Mouse (Mus musculus): ENCODE measurements around the gene Fam126a.
"Not testable (repeated sequence)": the region's sequence is repeated elsewhere in the genome, so short reads cannot be mapped to it uniquely, and the experiment has no call there.

Gene Fam126a

DNA sequence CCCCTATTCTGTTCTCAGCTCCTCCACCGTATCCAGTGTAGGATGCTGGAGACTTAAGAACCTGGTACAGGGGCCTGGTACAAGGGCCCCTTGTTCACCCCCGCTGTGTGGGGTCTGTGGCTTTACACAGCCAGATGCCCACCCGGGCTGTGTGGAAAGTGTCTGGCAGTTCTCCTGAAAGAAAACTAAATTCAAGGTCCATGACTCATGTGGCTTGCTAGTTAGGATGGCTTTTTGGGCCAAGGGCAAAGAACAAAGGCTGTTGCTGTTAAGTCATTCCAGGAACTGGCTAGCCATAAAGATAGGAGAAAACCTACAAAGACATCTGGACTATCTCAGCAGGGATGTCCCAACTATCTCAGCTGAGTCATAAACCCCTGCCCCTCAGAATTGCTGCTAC is 121.2 kb downstream of the Fam126a start:
- in situ Hi-C loops (cut with MboI, MseI): no loop called here

DNA sequence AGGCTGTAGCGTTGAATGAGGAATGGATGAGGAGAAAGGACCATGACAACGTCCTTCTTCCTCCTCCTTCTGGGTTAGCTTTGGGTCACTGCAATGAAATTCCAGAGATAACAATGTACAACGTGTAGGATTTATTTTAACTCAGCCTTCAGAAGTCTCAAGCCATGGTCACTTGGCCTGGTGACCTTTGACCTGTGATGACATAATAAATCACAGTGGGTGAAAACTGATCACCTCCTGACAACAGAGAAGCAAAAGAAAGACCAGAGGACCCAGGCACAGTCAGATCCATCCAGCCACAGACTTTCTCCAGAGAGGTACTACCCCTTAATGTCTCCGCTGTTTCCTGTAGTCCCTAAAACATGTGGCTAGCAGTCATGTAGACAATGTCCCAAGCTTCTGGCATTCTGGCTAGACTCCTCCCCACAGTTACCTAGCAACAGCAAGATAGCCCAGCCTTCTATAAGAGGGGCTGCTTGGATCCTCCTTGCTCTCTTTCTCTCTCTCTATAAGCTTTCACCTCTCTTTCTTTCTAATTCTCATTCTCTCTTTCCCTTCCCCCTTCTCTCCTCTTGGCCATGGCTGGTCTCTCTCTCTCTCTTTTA is 121.9 kb downstream of the Fam126a start:
- in situ Hi-C loops (cut with MboI, MseI): no loop called here

DNA sequence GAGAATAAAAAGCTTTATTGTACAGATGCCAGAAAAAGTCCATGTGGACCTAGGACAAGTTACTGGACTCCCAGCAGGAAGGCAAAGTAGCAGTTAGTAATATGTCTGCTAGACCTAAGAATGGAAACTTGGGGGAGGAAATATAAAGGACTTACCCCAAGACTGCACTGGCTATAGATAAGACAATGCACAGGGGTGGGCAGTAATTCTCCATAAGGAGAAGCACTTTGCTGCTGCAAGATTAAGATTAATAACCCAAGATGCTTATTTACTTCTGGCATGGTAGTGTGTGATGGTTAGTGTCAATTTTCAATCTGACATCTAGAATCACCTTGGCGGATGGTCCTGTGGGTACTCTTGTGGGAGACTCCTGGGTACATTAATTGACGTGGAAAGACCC is 128.3 kb downstream of the Fam126a start:
- in situ Hi-C loops (cut with MboI, MseI): no loop called here

DNA sequence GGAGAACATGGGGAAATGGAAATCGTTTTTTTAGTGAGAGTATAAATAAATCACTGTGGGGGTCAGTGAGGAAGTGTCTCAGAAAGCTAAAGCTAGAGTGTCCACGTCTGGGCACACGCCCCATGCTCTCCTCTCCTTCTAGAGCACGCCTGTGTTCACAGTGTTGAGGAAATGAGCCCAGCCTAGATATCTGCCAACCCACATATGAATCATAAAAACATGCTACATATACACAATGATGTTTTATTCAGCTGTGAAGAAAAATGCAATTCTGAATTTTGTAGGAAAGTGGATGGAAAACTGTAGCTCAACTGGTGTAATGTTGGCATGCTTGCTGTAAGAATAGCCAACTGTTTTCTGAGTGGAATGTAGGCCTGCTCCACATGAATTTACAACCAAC is 130.3 kb downstream of the Fam126a start:
- in situ Hi-C loops (cut with MboI, MseI): no loop called here

DNA sequence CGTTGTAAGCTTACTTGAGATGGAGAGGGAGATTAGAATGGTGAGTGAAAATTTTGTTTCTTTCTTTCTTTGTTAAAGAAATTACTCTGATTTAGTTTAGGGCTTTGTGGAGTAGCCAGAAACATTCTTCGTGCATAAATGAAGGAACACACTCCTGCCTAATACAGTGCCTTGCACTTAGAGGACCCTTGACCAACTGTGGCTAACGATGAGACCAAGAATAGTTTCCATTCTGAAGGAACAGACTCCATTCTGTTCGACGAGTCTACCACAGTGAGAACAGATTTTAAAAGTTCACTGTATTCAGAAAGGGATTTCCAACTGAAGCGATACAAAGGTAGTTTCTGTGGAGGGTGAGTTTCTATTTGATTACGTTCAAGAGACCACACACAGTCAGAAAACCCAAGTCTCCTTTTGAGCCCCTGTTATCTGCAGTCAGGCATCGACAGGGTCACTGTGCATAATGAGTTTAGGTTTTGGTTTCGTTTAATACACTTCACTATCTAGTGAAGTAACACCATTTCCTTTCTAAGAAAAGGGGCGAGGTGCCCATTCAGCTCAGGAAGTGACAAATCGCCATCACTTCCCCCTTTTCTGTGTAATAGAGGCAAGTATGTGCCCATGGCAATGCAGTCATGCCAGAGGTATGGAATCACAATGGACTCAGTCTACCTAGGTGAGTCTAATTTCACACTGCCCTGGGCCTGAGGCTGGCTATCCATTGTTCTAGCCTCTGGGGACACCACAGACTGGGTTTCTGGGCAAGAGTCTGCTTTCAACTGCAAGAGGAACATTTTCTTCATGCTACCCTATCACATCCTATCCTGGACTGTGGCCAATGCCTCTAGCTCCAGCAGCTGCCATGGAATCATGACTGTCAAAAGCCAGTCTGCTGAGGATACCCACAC is 136.4 kb downstream of the Fam126a start:
- in situ Hi-C loops (cut with MboI, MseI): loop anchor here in 1 of 2 experiments (10.0 kb wide), 1 partner anchor 161 kb away; no protein-coding TSS in a partner anchor

DNA sequence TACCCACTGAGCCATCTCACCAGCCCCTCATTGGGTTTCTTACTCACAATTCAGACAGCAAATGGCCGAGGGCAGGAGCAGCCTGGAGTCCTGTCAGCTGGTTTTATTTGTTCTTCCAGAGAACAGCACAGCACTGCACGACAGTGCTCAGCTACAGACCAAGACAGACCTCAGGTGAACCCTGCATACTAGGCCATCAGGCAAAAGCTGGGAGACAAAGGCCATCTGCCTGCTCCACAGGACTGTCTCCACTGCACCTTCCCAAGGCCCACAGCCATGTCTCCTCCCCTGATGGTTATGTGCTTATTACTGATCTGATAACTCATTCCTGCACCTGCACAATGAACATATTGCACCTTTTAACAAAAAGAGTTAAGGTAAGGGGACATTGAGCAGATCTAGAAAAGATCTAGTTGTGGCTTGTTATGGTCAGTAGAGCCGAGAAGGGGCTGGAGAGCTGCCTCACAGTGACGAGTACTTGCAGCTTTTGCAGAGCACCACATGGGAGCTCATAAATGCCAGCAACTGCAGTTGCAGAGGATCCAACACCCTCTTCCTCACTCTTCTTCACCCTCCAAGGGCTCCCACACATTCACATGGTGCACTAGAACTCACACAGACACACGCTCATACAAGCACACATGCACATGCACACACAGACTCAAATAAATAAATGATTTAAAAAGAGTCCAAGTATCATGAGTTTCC is 137.2 kb downstream of the Fam126a start:
- in situ Hi-C loops (cut with MboI, MseI): loop anchor here in 1 of 2 experiments (10.0 kb wide), 1 partner anchor 161 kb away; no protein-coding TSS in a partner anchor

DNA sequence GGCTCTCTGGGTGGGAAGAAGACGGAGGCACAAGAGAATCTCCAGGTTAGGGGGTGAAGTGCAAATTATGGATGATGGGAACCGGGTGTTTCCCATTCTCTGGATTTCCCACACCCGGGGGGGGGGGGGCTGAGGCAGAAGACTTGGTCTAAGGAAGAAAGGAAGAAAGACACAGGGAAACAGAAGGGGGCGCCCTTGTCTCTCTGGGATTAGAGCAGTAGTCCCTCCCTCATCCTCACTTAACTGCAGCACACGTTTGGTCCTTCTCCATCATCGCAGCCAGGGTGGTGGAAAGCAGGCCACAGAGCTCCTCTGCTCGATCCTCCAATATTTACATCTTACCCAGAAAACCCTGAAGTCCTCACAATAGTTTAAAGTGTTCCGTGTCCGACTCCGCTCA is 139.8 kb downstream of the Fam126a start:
- in situ Hi-C loops (cut with MboI, MseI): loop anchor here in 1 of 2 experiments (10.0 kb wide), 1 partner anchor 164 kb away; no protein-coding TSS in a partner anchor

DNA sequence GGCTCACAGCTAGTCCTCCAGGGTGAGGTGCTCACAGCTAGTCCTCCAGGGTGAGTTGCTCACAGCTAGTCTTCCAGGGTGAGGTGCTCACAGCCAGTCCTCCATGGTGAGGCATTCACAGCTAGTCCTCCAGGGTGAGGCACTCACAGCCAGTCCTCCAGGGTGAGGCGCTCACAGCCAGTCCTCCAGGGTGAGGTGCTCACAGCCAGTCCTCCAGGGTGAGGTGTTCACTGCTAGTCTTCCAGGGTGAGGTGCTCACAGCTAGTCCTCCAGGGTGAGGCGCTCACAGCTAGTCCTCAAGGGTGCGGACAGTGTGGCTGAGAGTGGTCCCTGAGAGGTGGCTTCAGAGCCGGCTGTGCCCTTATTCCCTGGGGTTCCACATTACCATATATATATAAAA is 141.0 kb downstream of the Fam126a start:
- in situ Hi-C loops (cut with MboI, MseI): no loop called here

DNA sequence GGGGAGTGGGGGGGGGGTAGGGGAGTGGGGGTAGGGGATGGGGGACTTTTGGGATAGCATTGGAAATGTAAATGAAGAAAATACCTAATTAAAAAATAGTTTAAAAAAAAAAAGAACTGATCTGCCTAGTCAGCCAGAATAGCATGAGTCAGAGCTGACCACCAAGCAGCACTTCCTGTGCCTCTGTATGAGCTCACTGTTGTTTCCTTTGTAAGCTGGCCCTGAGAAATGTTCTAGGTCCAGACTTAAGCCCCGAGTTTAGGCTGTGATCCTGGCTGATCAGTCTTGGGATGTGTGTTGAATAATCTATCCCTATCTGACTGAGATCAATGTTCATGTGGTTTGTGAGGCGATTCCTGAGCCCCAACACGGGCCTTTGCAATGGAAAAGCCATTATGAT is 143.4 kb downstream of the Fam126a start:
- in situ Hi-C loops (cut with MboI, MseI): no loop called here

DNA sequence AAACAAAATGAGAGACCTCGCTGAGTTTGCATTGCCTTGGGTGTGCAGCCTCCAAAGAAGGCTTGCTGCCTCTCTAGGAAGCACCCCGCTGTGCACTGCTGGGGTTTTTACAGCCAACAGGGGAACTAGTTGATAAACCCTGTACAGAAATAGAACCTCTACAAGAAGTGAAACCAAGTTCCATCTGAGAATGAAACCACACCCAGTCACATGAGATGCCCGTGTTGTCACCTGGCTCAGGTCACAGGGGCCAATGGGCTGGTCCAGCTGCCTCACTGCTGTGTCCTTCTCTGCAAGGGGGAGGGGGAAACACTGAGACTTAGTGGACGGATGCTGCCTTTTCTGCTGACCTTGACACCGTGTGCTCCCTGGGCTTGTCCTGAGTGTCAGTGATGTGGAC is 156.0 kb downstream of the Fam126a start:
- in situ Hi-C loops (cut with MboI, MseI): no loop called here

DNA sequence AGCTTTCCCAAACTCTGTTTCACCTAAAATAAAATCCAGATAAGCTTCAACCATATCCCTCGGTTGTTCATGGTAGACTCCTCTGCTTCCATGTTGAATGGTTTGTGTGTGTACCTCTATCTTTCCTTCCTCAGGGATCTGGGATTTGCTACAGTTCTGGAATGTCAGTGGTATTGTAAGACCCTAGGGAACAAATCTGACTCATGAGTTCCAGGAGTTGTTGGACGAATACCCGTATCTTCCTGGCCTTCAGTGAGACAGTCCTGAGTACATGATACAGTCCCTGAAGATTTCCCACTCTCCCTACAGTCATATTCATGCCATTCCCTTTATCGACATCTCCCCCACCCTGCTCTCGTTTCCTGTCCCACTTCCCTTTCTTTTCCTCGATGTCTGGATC is 157.9 kb downstream of the Fam126a start:
- in situ Hi-C loops (cut with MboI, MseI): no loop called here

DNA sequence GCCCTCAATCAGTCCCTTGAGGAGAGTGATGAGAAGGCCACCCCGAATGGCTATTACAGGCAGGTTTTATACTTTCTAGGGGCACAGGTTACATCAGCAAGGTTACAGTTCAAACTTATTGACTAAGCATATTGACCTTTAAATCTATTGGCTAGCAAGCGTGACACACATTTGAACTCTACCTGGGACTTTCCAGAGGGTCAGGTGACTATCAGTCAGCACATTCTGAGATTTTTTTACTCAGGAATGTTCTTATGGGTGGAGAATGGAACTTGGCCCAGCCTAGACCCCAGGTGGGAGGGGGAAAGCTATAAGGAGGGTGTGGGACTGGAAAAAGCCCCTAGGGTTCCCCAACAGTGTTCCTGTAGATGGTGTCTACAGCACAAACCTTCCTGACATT is 159.2 kb downstream of the Fam126a start:
- in situ Hi-C loops (cut with MboI, MseI): not testable (repeated sequence)

DNA sequence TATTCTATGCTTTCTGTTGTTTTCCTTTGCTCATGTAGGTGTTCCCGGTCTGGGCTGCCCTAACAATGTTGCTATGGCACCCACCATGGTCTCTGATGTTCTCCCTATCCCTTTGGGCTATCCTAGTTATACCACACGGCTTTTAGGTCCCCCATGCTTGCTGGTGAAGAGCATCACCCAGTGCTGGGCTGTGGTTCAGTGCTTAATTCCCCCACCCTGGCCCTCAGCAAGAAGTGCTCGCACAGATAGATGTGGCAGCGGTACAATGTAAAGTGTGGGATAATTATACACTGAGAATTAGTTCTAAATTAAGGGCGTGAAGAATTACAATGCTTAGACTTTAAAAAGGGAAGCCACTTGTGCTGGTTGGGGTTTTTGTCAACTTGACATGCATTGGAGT is 164.5 kb downstream of the Fam126a start:
- in situ Hi-C loops (cut with MboI, MseI): no loop called here
